In genomic region chr11:110252256-110252655, GRCm38 (mm10) we compare ENCODE assay signal across 18 mouse cellular contexts. TPM values are rescaled to one million over a fixed set of nuclear protein-coding genes. Genes with fewer than 3 reads are reported as not detected.
"Had no signal": no experiment of that assay in that cellular context is flagged by ENCODE, and none has a peak within 500 bp of the region (broad histone marks: within the 10 kb centered on the region; RNA-seq: fewer than 3 reads in every experiment).

No protein-coding gene starts in this region.

- DNase-seq: kidney, adult 11 months; kidney, adult 8-10 months; layer of hippocampus, postnatal 36 days; right cerebral cortex, adult 18-20 months; right cerebral cortex, postnatal 14 days; right cerebral cortex, postnatal 4 days; thymus, adult 2 months; thymus, postnatal 4 days had no signal

- H3K4me1 ChIP-seq: intestine, embryonic 15.5 days; midbrain, embryonic 12.5 days; neural tube, embryonic 15.5 days had no signal

- ATAC-seq: intestine, embryonic 15.5 days; midbrain, embryonic 15.5 days had no signal

- H3K9me3 ChIP-seq: intestine, embryonic 15.5 days; kidney, embryonic 15.5 days; midbrain, embryonic 12.5 days; midbrain, embryonic 15.5 days; neural tube, embryonic 12.5 days; neural tube, embryonic 15.5 days had no signal

- H3K27ac ChIP-seq: intestine, embryonic 15.5 days; kidney, embryonic 15.5 days; left cerebral cortex, adult 2 months; macrophage; midbrain, embryonic 12.5 days; midbrain, embryonic 15.5 days; neural tube, embryonic 12.5 days; neural tube, embryonic 15.5 days; stomach, postnatal 0 days had no signal

- H3K9ac ChIP-seq: kidney, embryonic 15.5 days; midbrain, embryonic 15.5 days; neural tube, embryonic 12.5 days; neural tube, embryonic 15.5 days had no signal

- H3K36me3 ChIP-seq: intestine, embryonic 15.5 days; kidney, embryonic 15.5 days; midbrain, embryonic 12.5 days; midbrain, embryonic 15.5 days; neural tube, embryonic 12.5 days; neural tube, embryonic 15.5 days had no signal

- H3K27me3 ChIP-seq: intestine, embryonic 15.5 days; kidney, embryonic 15.5 days; midbrain, embryonic 12.5 days; midbrain, embryonic 15.5 days; neural tube, embryonic 12.5 days; neural tube, embryonic 15.5 days had no signal

- H3K4me3 ChIP-seq: neural tube, embryonic 12.5 days had no signal

RNA-seq across cellular contexts. Expression of gene Abca6, which starts 0.7 kb away (rescaled TPM):
- polyA plus RNA-seq: limb, embryonic 11.5 days had no signal
